Mouse (Mus musculus) olfactory bulb, adult 2 months (tissue): ENCODE measurements at regions not wholly inside any gene's neighbourhood (a gene's known extent, or its start where the extent isn't known, plus 50 kb on each side); places are given as distances from the start of the nearest gene placed in this dataset.

Source experiments
- CTCF ChIP-seq: fragments of 200-500 bp; IDR thresholded peaks from 2 replicates; pipeline ENCODE4 v1.5.1; 2012; ENCODE audit warnings: low read depth, mild to moderate bottlenecking, low read length, moderate library complexity; ENCODE audit not compliant: insufficient read depth
- POLR2A ChIP-seq: fragments of 200-500 bp; IDR thresholded peaks from 2 replicates; pipeline ENCODE4 v1.6.1; 2012; ENCODE audit warnings: mild to moderate bottlenecking, low read depth, low read length, moderate library complexity; ENCODE audit not compliant: insufficient read depth

- no peak for TF ChIP-seq CTCF
- TF ChIP-seq POLR2A: no peak
These were observed 72.6 kb downstream of the Zfp36l1 start for GRCm38 (mm10) chr12:80040233-80040632.
